Mouse (Mus musculus) testis, adult 2 months (tissue): ENCODE measurements around the gene Tmigd3.

Experiments
- CTCF ChIP-seq: fragments of 200-500 bp; IDR thresholded peaks from 2 replicates; pipeline ENCODE4 v1.5.1; 2012; ENCODE audit warnings: low read depth, mild to moderate bottlenecking, inconsistent platforms, low read length, moderate library complexity; ENCODE audit not compliant: control insufficient read depth, insufficient read depth, insufficient replicate concordance
- POLR2A ChIP-seq: fragments of 200-500 bp; IDR thresholded peaks from 2 replicates; pipeline ENCODE4 v1.6.1; 2012; ENCODE audit warnings: low read depth, mild to moderate bottlenecking, inconsistent platforms, low read length, moderate library complexity; ENCODE audit not compliant: control insufficient read depth

DNA sequence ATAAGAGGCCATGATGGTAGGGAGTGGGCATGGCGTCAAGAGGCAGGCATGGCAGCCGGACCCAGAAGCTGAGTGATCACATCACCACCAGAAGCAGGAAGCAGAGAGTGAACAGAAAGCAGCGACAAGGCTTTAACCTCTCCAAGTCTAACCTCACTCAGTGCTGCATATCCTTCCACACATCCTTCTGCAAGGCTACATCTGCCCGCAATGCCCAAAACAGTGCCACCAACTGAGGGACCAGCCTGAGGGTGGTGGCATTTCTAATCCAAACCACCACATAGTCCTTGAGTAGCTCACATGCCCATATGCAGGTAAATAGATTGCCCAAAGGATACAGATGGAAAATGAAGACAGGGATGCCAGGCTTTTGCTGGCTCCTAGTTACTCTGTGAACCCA, 38.3 kb downstream of the Tmigd3 start:
- no peak for TF ChIP-seq POLR2A
- TF ChIP-seq CTCF: no peak
